Mouse (Mus musculus): ENCODE measurements around the gene Ggta1.

Gene Ggta1

GRCm38 (mm10) chr2:35490458-35491111 is 27.6 kb upstream of the Ggta1 start:
- no peak for DNase-seq (ENCODE audit: low read depth, low spot score)

DNA sequence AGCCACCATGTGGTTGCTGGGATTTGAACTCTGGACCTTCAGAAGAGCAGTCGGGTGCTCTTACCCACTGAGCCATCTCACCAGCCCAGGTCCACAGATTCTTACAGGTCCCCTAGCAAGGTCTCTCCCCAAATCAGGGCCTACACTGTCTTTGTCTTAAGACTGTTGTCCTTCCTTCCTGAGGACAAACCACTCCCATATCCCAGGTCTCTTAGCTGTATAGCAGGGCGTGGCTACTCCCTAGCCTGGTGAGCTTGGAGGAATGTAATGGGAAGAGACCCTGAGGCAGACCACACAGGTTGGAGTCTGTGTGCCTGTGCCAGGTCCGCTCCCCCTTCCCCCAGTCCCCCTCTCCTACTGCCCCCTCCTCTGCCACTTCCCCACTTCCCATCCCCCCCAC is 24.7 kb upstream of the Ggta1 start:
- no peak for DNase-seq (ENCODE audit: low read depth, low spot score)

DNA sequence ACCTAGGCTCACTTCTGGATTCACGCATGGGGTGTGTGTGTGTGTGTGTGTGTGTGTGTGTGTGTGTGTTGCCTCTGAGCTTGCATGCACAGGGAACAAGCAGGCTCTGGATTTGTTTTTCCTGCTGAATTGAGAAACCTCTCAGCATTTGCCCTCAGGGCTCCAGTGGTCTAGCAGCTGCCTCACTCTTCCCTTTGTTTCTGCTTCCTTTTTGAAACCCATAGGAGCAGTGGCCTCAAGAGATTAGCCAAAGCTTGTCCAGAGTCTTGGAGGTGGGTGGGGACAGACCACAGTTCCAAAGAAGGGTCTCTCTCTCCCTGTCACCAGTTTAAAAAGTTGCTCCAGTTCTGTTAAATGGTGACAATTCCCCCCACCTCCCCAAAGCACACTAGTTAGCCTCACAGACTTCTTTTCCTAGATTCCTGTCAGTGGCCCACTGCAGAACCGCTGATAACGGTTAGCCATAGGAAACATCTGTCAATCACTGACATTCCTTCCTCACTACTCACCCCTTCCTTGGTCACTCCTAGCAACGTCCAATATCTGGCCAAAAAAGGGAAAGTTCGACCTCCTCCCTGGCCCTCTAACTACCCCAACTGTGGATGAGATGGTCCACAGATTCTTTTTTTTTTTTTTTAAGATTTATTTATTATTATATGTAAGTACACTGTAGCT is 24.1 kb upstream of the Ggta1 start:
- DNase-seq (ENCODE audit: low read depth, low spot score) = no peak

GRCm38 (mm10) chr2:35484102-35484501 is 21.1 kb upstream of the Ggta1 start:
- no peak for DNase-seq (ENCODE audit: low read depth, low spot score)

DNA sequence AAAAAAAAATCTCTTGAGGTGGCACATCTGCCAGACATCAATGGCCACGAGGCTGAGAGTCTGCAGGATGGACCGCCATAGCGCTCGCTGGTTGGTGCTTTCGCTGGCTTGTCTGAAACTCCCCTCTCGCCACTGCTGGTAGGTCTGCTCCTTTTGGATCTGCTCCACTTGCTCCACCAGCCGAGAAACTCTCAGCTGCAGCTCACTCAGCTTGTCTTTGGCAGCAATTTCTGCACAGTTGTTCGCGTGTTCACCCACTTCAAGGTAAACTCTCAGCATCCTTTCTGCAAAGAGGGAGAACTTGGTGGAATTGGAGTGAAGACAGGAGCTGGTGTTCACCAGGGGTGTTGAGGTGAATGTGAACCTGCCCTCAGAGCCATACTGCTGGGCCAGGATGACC is 20.4 kb upstream of the Ggta1 start:
- peak; percentile 47 for DNase-seq (ENCODE audit: low read depth, low spot score)

DNA sequence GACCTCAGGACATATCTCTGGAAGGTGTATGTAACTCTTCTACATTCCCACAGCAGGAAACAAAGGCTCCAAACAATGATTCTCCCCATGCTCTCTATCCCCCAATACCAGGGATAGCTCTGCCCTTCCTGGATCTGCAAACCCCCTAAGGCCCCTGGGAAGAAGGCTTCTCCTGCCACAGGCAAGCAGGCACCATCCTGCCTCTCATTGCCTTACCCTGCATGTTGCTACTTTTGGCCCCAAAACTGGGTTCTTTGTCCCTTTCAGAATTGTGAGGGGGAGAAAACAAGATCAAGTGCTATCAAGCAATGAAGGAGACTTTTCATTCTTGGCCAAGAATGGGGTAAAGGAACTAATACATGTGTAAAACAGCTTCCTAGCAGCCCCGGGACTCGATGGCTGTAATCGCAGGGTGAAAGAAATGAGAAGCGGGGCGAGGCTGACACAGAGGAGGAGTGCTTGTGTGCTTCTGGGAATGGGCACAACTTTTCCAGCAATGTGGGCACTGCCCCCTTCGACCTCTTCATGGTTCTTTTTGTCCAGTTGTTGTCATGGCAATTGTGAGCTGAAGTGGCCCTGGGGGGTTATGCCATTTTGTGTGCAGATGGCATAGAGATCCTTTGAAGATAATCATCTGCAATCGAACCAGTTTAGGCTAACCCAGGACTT is 18.4 kb upstream of the Ggta1 start:
- no peak for DNase-seq (ENCODE audit: low read depth, low spot score)

DNA sequence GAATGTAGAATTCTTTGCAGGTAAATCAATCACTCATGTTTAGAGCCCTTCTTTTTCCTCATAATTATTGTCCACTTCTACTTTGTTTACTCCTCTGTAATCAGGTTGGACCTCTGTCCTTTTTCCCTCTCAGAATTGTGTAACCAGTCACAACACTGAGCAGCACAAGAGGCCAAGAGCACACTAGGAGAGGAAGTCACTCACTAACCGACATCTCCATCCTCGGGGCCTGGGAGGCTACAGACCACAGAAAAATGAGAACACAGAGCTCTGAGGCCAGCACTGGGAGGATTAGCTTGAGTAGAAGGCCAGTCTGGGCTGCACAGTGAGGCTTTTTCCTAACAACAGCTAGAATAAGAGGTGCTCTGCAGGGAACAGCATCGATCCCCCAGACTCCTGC is 17.0 kb upstream of the Ggta1 start:
- no peak for DNase-seq (ENCODE audit: low read depth, low spot score)

DNA sequence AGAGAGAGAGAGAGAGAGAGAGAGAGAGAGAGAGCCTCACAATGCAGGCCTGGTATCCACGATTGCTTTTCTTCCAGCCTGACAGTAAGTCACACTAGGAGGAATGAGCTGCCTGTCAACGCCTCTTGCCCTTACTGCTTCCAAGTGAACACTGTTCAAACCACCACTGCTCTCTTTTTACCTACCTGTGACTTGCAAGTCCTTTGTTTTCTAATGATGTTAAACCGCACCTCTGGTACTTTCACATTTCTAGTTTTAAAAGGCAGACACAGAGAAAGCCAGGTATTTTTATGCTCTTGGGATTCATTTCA is 15.7 kb upstream of the Ggta1 start:
- no peak for DNase-seq (ENCODE audit: low read depth, low spot score)

DNA sequence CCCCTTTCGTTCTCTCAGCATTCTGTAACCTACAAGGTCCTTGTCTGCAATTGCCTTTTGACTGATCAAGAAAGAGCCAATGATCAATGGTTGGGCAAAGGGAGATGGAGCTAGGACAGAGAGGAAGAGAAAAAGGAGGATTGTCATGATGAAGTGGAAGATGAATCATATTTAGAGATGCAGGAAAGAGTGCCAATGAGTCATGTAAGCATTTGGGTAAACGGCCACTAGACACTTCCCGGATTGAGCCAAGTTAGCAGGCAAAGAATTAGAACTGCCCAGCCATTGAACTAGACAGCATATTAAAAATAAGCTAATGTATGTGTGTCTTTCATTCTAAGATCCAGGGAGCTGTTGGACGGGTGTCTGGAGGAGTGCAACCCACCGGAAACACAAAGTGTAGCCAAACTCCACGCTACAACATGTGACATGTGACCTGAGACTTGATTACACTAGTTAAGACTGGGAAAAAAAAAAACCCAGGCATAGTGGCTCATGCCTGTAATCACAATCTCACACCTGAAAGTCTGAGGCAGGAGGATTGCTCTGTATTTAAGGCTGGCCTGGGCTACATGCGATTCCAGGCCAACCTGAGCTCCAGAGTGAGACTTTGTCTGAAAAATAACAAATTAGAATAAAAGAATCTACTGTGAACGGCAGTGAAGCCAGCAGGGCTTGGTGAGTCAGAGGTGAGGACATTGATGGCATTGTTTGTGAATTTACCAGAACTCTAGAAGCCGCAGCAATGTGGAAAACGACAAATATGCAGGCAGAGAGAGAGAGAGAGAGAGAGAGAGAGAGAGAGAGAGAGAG is 15.2 kb upstream of the Ggta1 start:
- no peak for DNase-seq (ENCODE audit: low read depth, low spot score)

DNA sequence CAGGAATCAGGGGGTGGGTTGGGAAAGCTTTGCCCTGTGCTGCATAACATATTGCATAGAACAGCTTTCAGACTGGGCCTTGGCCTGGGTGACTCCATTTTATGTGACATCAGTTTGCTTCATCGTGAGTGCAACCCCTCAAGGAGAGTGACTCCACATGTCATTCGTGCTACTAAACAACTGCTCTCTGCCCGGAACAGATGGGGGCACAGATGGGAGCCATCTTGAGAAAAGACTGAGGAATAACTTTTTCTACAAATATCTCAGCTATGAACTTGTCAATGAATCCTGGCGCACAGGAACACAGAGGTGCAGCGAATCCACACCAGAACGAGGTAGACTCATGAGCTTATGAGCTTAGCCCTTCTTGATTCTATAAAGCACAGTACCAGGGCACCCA is 14.3 kb upstream of the Ggta1 start:
- peak; percentile 28 for DNase-seq (ENCODE audit: low read depth, low spot score)

GRCm38 (mm10) chr2:35474916-35475315 is 11.9 kb upstream of the Ggta1 start:
- no peak for DNase-seq (ENCODE audit: low read depth, low spot score)

DNA sequence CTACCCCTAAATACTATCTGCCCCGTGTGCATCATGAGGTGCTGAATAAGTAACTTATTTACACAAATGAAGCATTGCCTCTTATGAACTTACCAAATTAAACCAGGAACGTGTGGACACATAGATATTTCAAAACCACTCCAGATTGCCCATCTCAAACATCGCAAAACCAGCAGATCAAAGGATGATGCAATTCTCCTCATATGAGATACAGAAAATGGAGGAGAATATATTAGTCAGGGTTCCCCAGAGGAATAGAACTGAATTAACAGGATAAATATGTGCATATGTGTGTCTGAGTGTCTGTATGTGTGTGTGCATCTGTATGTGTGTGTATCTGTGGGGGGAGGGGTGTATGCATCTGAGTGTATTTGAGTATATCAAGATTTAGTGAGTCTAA is 6.2 kb upstream of the Ggta1 start:
- DNase-seq (ENCODE audit: low read depth, low spot score) = no peak

- DNase-seq (ENCODE audit: low read depth, low spot score) = no peak
Observed at GRCm38 (mm10) chr2:35468276-35468675, 5.2 kb upstream of the Ggta1 start.

- DNase-seq (ENCODE audit: low read depth, low spot score) = no peak
Observed at GRCm38 (mm10) chr2:35467855-35468254, 4.8 kb upstream of the Ggta1 start.

- DNase-seq (ENCODE audit: low read depth, low spot score) = no peak
Observed at GRCm38 (mm10) chr2:35465677-35466076, 2.6 kb upstream of the Ggta1 start.

DNA sequence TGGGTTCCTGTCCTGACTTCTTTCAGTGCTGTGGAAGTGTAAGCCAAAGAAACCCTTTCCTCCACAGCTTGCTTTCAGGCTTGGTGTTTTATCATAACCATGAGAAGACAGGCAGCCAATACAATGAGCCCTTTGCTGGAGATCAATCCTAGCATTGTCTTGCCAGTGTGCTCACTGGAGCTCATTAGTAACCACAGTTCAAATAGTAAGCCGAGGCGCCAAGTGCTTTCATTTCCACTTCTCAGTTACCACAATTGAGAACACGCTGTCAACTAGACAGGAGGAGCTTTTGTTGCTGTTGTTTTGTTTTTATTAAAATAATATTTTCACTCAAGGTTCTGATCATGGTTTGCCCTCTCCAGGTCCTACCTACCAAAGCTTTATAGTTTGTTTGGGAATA is 1.5 kb upstream of the Ggta1 start:
- peak; percentile 68 for DNase-seq (ENCODE audit: low read depth, low spot score)

DNA sequence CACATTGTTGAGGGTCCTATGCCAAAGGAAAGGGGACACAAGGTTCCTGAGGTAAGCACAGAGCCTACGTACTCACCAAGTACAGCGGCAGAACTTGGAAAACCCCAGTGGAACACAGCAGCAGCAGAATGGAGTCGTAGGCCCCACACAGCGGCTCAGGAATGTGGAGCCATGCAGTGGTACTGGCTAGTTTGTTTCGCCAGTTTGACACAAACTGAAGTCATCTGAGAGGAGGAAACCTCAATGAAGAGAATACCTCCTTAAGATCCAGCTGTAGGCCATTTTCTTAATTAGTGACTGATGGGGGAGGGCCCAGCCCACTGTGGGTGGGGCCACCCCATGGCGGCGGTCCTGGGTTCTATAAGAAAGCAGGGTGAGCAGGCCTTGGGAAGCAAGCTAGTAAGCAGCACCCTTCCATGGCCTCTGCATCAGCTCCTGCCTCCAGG is 1.1 kb upstream of the Ggta1 start:
- DNase-seq (ENCODE audit: low read depth, low spot score) = no peak

GRCm38 (mm10) chr2:35463372-35464088 is 499 bp upstream of the Ggta1 start:
- peak; percentile 57 for DNase-seq (ENCODE audit: low read depth, low spot score)

- no peak for DNase-seq (ENCODE audit: low read depth, low spot score)
Observed at GRCm38 (mm10) chr2:35461971-35462787, 852 bp downstream of the Ggta1 start.

GRCm38 (mm10) chr2:35461131-35461947 is 1.7 kb downstream of the Ggta1 start:
- DNase-seq (ENCODE audit: low read depth, low spot score) = no peak
